Mouse (Mus musculus): ENCODE results near the gene Serpina1c. TPM values are rescaled to one million over a fixed set of nuclear protein-coding genes. Genes with fewer than 3 reads are reported as not detected.
"Not testable (repeated sequence)": the region's sequence is repeated elsewhere in the genome, so short reads cannot be mapped to it uniquely, and the experiment has no call there.

Gene Serpina1c
- polyA plus RNA-seq, 1 experiment = not detected

GRCm38 (mm10) chr12:103860976-103861375 is 43.7 kb downstream of the Serpina1c start:
- Histone ChIP-seq H3K36me3 (ENCODE audit: control insufficient read depth, insufficient read depth, low read length, poor library complexity, severe bottlenecking) (no peaks in the 10 kb centered on the region), H3K27ac (ENCODE audit: insufficient read depth, low read length) (no peak overlapping the region), H3K9ac (ENCODE audit: low read depth, poor library complexity, severe bottlenecking) (no peak overlapping the region), H3K9me3 (replicated peaks; ENCODE audit: control insufficient read depth, insufficient read depth, low read length, poor library complexity, severe bottlenecking) (no peaks in the 10 kb centered on the region), H3K27me3 (ENCODE audit: control insufficient read depth, insufficient read depth, low read length, poor library complexity, severe bottlenecking) (no peaks in the 10 kb centered on the region), H3K4me3 (ENCODE audit: low read depth, low read length) (no peak overlapping the region), H3K4me1 (ENCODE audit: control insufficient read depth, insufficient read depth, low read length) (no peaks in the 10 kb centered on the region)
- no peak for TF ChIP-seq POLR2A (IDR thresholded peaks at IDR 0.05; ENCODE audit: insufficient read depth, low read length)
- no peak for TF ChIP-seq EP300 (IDR thresholded peaks at IDR 0.05; ENCODE audit: insufficient read depth, low read depth, low read length)
- TF ChIP-seq CTCF (IDR thresholded peaks at IDR 0.05; ENCODE audit: low read depth, low read length) = no peak

- H3K27ac ChIP-seq (ENCODE audit: insufficient read depth, low read length); H3K9me3 ChIP-seq (replicated peaks; ENCODE audit: control insufficient read depth, insufficient read depth, low read length, poor library complexity, severe bottlenecking); H3K36me3 ChIP-seq (ENCODE audit: control insufficient read depth, insufficient read depth, low read length, poor library complexity, severe bottlenecking); H3K27me3 ChIP-seq (ENCODE audit: control insufficient read depth, insufficient read depth, low read length, poor library complexity, severe bottlenecking); H3K4me1 ChIP-seq (ENCODE audit: control insufficient read depth, insufficient read depth, low read length); H3K9ac ChIP-seq (ENCODE audit: low read depth, poor library complexity, severe bottlenecking); H3K4me3 ChIP-seq (ENCODE audit: low read depth, low read length): not testable (repeated sequence)
Measured at GRCm38 (mm10) chr12:103860571-103860970, 44.1 kb downstream of the Serpina1c start.

DNA sequence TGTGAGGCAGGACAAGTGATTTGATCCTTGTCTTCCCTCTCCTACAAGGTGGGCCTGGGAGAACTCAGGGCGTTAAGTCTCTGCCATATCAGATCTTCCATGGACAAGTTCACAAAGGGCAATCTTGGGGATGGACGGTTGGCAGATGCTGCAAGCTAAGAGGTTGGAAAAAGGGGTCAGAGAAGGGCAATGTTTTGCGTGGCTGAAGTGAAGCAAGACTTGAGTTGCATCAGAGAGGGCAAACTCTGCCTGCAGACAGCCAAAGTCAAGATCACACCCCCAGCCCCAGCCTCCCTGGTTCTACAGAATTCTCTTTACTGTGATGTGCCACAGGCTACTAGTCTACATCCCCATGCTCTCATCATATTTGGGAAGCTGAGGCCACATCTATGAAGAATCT is 45.1 kb downstream of the Serpina1c start:
- H3K27me3 ChIP-seq (ENCODE audit: control insufficient read depth, insufficient read depth, low read length, poor library complexity, severe bottlenecking); H3K4me3 ChIP-seq (ENCODE audit: low read depth, low read length); H3K4me1 ChIP-seq (ENCODE audit: control insufficient read depth, insufficient read depth, low read length); H3K27ac ChIP-seq (ENCODE audit: insufficient read depth, low read length); H3K36me3 ChIP-seq (ENCODE audit: control insufficient read depth, insufficient read depth, low read length, poor library complexity, severe bottlenecking); H3K9ac ChIP-seq (ENCODE audit: low read depth, poor library complexity, severe bottlenecking); H3K9me3 ChIP-seq (replicated peaks; ENCODE audit: control insufficient read depth, insufficient read depth, low read length, poor library complexity, severe bottlenecking): not testable (repeated sequence)

DNA sequence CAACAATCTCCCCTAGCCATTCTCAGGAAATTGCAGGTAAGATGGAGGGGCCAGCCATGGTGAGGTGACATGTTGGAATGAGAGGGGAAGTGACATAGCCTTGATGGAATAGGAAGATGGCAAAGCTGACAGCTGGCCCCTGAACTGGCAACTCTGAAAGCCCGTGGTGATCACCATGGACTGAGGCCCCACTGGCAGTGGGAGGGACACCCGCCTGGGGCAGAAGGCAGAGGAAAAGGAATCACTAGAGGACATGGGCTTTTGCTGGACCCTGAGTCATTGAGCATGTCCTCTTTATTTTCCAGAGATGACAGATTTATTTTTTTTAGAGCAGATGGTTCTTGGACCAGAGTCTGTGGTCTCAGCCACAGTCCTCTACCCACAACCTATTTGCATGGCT is 51.7 kb downstream of the Serpina1c start:
- H3K27me3 ChIP-seq (ENCODE audit: control insufficient read depth, insufficient read depth, low read length, poor library complexity, severe bottlenecking); H3K9me3 ChIP-seq (replicated peaks; ENCODE audit: control insufficient read depth, insufficient read depth, low read length, poor library complexity, severe bottlenecking): not testable (repeated sequence)

More for the DNA sequence above, 51.7 kb downstream of the Serpina1c start:
- H3K4me1 ChIP-seq (ENCODE audit: control insufficient read depth, insufficient read depth, low read length); H3K36me3 ChIP-seq (ENCODE audit: control insufficient read depth, insufficient read depth, low read length, poor library complexity, severe bottlenecking); H3K9ac ChIP-seq (ENCODE audit: low read depth, poor library complexity, severe bottlenecking); H3K27ac ChIP-seq (ENCODE audit: insufficient read depth, low read length); H3K4me3 ChIP-seq (ENCODE audit: low read depth, low read length): not testable (repeated sequence)

Other genes with a start within 250 kb of the Serpina1c start
- not detected in 2 replicates for gene Serpina6, start 247.7 kb downstream of the Serpina1c start, polyA plus RNA-seq (2011; ENCODE audit: insufficient read depth, insufficient read length, low read depth, missing spikeins)
- gene Serpina16, start 228.7 kb downstream of the Serpina1c start, polyA plus RNA-seq (2011; ENCODE audit: insufficient read depth, insufficient read length, low read depth, missing spikeins) = not detected in 2 replicates
- gene Serpina1f, start 209.4 kb downstream of the Serpina1c start, polyA plus RNA-seq (2011; ENCODE audit: insufficient read depth, insufficient read length, low read depth, missing spikeins) = not detected in 2 replicates
- not detected in 2 replicates for gene Serpina1d, start 131.3 kb downstream of the Serpina1c start, polyA plus RNA-seq (2011; ENCODE audit: insufficient read depth, insufficient read length, low read depth, missing spikeins)
- gene Serpina1b, start 74.5 kb downstream of the Serpina1c start, polyA plus RNA-seq (2011; ENCODE audit: insufficient read depth, insufficient read length, low read depth, missing spikeins) = not detected in 2 replicates
- gene Serpina1a, start 41.3 kb downstream of the Serpina1c start, polyA plus RNA-seq (2011; ENCODE audit: insufficient read depth, insufficient read length, low read depth, missing spikeins) = not detected in 2 replicates
- gene Serpina1e, start 54.1 kb upstream of the Serpina1c start, polyA plus RNA-seq (2011; ENCODE audit: insufficient read depth, insufficient read length, low read depth, missing spikeins) = not detected in 2 replicates
- not detected in 2 replicates for gene Serpina11, start 85.1 kb upstream of the Serpina1c start, polyA plus RNA-seq (2011; ENCODE audit: insufficient read depth, insufficient read length, low read depth, missing spikeins)
- gene Serpina9, start 108.9 kb upstream of the Serpina1c start, polyA plus RNA-seq (2011; ENCODE audit: insufficient read depth, insufficient read length, low read depth, missing spikeins) = not detected in 2 replicates
- gene Serpina12, start 139.6 kb upstream of the Serpina1c start, polyA plus RNA-seq (2011; ENCODE audit: insufficient read depth, insufficient read length, low read depth, missing spikeins) = not detected in 2 replicates
- gene Serpina5, start 196.2 kb upstream of the Serpina1c start, polyA plus RNA-seq (2011; ENCODE audit: insufficient read depth, insufficient read length, low read depth, missing spikeins) = not detected in 2 replicates
- gene Serpina3a, start 207.8 kb upstream of the Serpina1c start, polyA plus RNA-seq (2011; ENCODE audit: insufficient read depth, insufficient read length, low read depth, missing spikeins) = not detected in 2 replicates
- not detected in 2 replicates for gene Serpina3b, start 223.1 kb upstream of the Serpina1c start, polyA plus RNA-seq (2011; ENCODE audit: insufficient read depth, insufficient read length, low read depth, missing spikeins)
- not detected in 2 replicates for gene Serpina3c, start 249.0 kb upstream of the Serpina1c start, polyA plus RNA-seq (2011; ENCODE audit: insufficient read depth, insufficient read length, low read depth, missing spikeins)

Data from ES-Bruce4 (cell line).